Mouse (Mus musculus): ENCODE measurements at regions not wholly inside any gene's neighbourhood (a gene's known extent, or its start where the extent isn't known, plus 50 kb on each side); places are given as distances from the start of the nearest gene placed in this dataset.

DNA sequence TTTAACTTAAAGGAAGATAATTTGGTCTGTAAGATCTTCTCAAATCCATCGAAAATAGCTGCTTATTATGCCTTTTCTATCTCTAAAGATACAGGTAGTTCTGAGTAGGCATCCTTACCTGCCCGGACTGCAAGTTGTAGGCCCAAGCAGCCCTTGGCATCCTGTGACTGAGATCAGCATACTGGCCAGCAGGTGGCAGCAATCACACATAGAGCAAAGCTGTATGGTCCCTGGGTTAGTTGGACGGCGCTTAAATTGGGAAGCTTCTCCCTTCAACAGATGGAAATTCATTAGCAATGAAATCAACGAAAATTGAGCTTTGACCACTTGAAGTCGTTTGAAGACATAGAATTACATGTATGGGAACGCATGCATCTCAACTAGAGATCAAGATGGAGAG lies 61.0 kb downstream of the Ccng2 start:
- peak; percentile 76 to 87 for DNase-seq

DNA sequence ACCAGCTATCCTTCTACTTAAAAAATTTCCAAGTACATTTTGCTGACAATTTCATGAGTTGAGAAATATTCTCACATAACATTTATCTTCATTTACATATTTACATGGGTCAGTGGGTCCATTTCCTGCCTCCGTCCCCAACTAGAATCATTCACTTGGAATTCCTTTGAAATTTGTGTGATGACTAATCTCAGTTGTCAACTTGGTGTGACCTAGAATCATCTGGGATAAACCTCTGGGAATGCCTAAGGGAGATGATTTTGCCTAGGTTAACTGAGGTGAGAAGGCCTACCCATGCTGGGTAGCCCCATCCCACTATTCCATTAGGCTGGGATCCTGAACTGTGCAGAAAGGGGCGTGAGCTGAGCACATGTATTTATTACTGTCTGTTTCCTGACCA lies 63.8 kb downstream of the Ccng2 start:
- no peak for DNase-seq

DNA sequence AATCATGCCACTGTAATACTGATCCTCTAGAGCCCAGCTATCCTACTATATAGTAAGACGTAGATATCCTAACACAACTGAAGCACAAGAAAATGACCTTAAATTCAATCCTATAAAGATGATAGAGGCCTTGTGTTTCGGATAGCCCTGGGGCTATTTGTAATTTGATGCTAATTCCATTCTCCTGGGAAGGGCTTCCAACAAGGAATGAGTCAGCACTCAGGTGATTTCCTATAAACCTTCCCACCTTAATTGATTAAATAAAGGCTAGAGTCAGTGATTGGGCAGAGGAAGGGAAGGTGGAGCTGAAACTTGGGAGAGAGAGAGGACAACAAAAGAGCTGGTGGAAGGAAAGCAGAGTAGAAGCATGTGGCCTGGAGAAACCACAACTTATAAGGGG lies 86.0 kb downstream of the Ccng2 start:
- no peak for DNase-seq
